In the genomic region with DNA sequence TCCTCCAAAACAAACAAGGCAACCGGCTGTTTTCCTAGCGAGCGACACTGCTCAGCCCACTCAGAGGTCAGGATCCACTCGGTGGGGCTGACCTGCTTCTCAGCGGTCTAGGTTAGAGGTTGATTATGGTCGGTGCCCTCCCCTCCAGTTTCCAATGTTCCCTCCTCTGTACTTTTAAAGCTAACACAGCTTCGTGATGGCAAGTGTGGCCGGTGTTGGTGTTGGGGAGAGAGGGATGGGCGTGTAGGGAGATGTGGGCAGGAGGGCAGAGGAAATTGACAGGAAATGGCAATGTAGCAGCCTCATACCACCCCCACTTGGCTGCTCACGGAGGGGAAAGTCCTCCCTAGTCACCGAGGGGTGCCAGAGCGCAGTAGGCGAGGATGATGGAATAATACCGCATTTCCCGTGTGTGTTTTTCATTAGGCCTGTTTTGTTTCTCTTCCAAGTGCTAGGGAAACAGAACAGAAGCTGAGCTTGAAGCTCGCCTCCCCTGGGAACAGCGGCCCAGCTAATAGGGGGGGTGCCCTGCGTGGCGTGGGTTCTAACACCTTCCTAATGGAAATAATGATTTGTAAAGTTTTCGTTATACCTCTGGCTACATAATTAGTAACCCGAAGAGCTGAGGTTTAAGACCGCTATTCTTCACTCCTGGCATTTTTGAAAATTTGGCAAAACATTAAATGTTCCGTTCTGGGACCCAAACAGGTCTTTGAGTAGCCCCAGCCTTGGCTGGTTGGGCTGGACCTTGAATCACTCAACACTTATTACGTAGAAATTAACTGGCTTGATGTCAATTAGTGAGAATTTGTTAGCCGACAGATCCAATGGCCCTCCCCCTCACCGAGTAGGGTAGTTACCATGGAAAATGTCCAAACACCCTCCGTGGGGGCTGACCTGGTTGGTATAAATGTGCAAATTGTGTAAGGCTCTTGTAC, we compare ENCODE assay signal across 8 mouse cellular contexts.
DNase-seq lines count a peak whose midpoint lies in the region; ATAC-seq lines count a peak whose summit lies in the region.

No protein-coding gene starts in this region.

- peak; percentile 9 for DNase-seq in adrenal gland, adult 2 months
- DNase-seq in adrenal gland, adult 18-20 months (ENCODE audit: low spot score in 2 of 2), result no peak
- DNase-seq in embryo, embryonic 11 days, result peak; percentile 54
- peak; percentile 38 to 46 for DNase-seq in heart, postnatal 10 days
- peak; percentile 14 to 61 for DNase-seq in layer of hippocampus, adult 18-20 months (ENCODE audit: low spot score in 2 of 2)
- no peak for DNase-seq in spleen, postnatal 14 days (ENCODE audit: low spot score in 2 of 2)
- no peak for DNase-seq in cerebellum, adult 8-10 months
- no peak for DNase-seq in midbrain, embryonic 11.5 days (ENCODE audit: low spot score, missing footprints)

- H3K4me1 ChIP-seq in midbrain, embryonic 11.5 days (ENCODE audit: control insufficient read depth, insufficient read depth, low read length), result no peaks in the 10 kb centered on the region

- no peak overlapping the region for H3K9ac ChIP-seq in midbrain, embryonic 11.5 days (ENCODE audit: low read length)

- intact Hi-C loops in heart, postnatal 10 days (cut with DNase I), result no loop called here

- H3K36me3 ChIP-seq in midbrain, embryonic 11.5 days (ENCODE audit: control insufficient read depth, insufficient read depth, low read length), result no peaks in the 10 kb centered on the region

- H3K9me3 ChIP-seq in midbrain, embryonic 11.5 days (ENCODE audit: control insufficient read depth, low read length), result no peaks in the 10 kb centered on the region

- no peak overlapping the region for H3K4me3 ChIP-seq in midbrain, embryonic 11.5 days (ENCODE audit: low read depth, low read length)

- ATAC-seq in midbrain, embryonic 11.5 days (ENCODE audit: low FRiP score), result no peak

- H3K4me2 ChIP-seq in midbrain, embryonic 11.5 days, result no peak overlapping the region

- 71% methylated on average over 27 of the region's 27 CpGs for WGBS in midbrain, embryonic 11.5 days

- no peak overlapping the region for H3K27ac ChIP-seq in midbrain, embryonic 11.5 days (ENCODE audit: low read depth, low read length)

- H3K27me3 ChIP-seq in midbrain, embryonic 11.5 days (ENCODE audit: control insufficient read depth, insufficient read depth, low read length), result no peaks in the 10 kb centered on the region

Comparison
In these comparisons a context has a peak if more than half of its experiments do, and no peak if none do; other contexts are left out.
1. DNase-seq: peak in adrenal gland, adult 2 months (single experiment), embryo, embryonic 11 days (single experiment), heart, postnatal 10 days (2 of 2) and layer of hippocampus, adult 18-20 months (2 of 2); none in adrenal gland, adult 18-20 months (0 of 2), spleen, postnatal 14 days (0 of 2), cerebellum, adult 8-10 months (single experiment) and midbrain, embryonic 11.5 days (single experiment).